Mouse (Mus musculus) urinary bladder, postnatal 4 days (tissue): ENCODE results near the gene Ypel5.

Experiments
- DNase-seq, 2 experiments: peaks; one replicate each; pipeline ENCODE4 v3.0.0; 2021 to 2022; ENCODE audit warnings: low spot score in 2 of 2

Gene Ypel5

GRCm38 (mm10) chr17:72844393-72844792, 8.1 kb downstream of the Ypel5 start:
- no peak for DNase-seq

- DNase-seq: no peak
Observed at GRCm38 (mm10) chr17:72844949-72845490, 8.8 kb downstream of the Ypel5 start.

GRCm38 (mm10) chr17:72845521-72845920, 9.3 kb downstream of the Ypel5 start:
- DNase-seq: no peak

- no peak for DNase-seq
Observed at GRCm38 (mm10) chr17:72855298-72855697, 19.0 kb downstream of the Ypel5 start.

GRCm38 (mm10) chr17:72857677-72858633, 21.7 kb downstream of the Ypel5 start:
- peak; percentile 24 to 65 for DNase-seq

- no peak for DNase-seq
Observed at GRCm38 (mm10) chr17:72863226-72863625, 27.0 kb downstream of the Ypel5 start.

GRCm38 (mm10) chr17:72866624-72867245, 30.5 kb downstream of the Ypel5 start:
- no peak for DNase-seq

- DNase-seq: no peak
Observed at GRCm38 (mm10) chr17:72868181-72868580, 31.9 kb downstream of the Ypel5 start.

- no peak for DNase-seq
Observed at GRCm38 (mm10) chr17:72878979-72879378, 42.7 kb downstream of the Ypel5 start.

GRCm38 (mm10) chr17:72880156-72880555, 43.9 kb downstream of the Ypel5 start:
- peak in 1 of 2 experiments; percentile 11 for DNase-seq

GRCm38 (mm10) chr17:72881051-72881450, 44.8 kb downstream of the Ypel5 start:
- peak in 1 of 2 experiments; percentile 11 for DNase-seq

- DNase-seq: peak in 1 of 2 experiments; percentile 4
Observed at GRCm38 (mm10) chr17:72881804-72882203, 45.6 kb downstream of the Ypel5 start.

GRCm38 (mm10) chr17:72889556-72890397, 53.5 kb downstream of the Ypel5 start:
- peak in 1 of 2 experiments; percentile 25 for DNase-seq

GRCm38 (mm10) chr17:72890398-72890898, 54.2 kb downstream of the Ypel5 start:
- DNase-seq: peak in 1 of 2 experiments; percentile 15

- peak; percentile 4 to 51 for DNase-seq
Observed at GRCm38 (mm10) chr17:72891556-72891955, 55.3 kb downstream of the Ypel5 start.

- peak in 1 of 2 experiments; percentile 36 for DNase-seq
Observed at GRCm38 (mm10) chr17:72895506-72895905, 59.3 kb downstream of the Ypel5 start.

- peak in 1 of 2 experiments; percentile 28 for DNase-seq
Observed at GRCm38 (mm10) chr17:72897076-72897475, 60.8 kb downstream of the Ypel5 start.

GRCm38 (mm10) chr17:72897961-72898360, 61.7 kb downstream of the Ypel5 start:
- DNase-seq: peak in 1 of 2 experiments; percentile 22

- DNase-seq: peak in 1 of 2 experiments; percentile 44
Observed at GRCm38 (mm10) chr17:72898775-72899174, 62.5 kb downstream of the Ypel5 start.
